Mouse (Mus musculus): ENCODE measurements around the gene Fam217b. TPM values are rescaled to one million over a fixed set of nuclear protein-coding genes. Genes with fewer than 3 reads are reported as not detected.
A peak's percentile ranks its signal among the peaks of the same experiment; 100 is the strongest.

Gene Fam217b
- 3.4 to 6.5 TPM (median 6.2 TPM) in 3 replicates for total RNA-seq (2017)

GRCm38 (mm10) chr2:178414261-178415149 is at the start of gene Fam217b, which contains the start of gene Ppp1r3d:
Gene Fam217b, plus strand, starts transcription at chr2:178414524.
Gene Ppp1r3d, minus strand, starts transcription at chr2:178414472.
- ATAC-seq (replicated peaks; ENCODE audit: insufficient number of reproducible peaks, low FRiP score, low TSS enrichment, poor library complexity, severe bottlenecking): peak; percentile 44; the same call in 1 of the 2 replicates

GRCm38 (mm10) chr2:178407053-178407815 is 7.1 kb upstream of the Fam217b start, which contains the start of gene Sycp2:
Gene Sycp2, minus strand, starts transcription at chr2:178407685.
- ATAC-seq (replicated peaks; ENCODE audit: insufficient number of reproducible peaks, low FRiP score, low TSS enrichment, poor library complexity, severe bottlenecking): peak; percentile 31; the same call in 1 of the 2 replicates

- ATAC-seq (replicated peaks; ENCODE audit: insufficient number of reproducible peaks, low FRiP score, low TSS enrichment, poor library complexity, severe bottlenecking): no peak
Measured at GRCm38 (mm10) chr2:178409024-178409423, 5.3 kb upstream of the Fam217b start.

- ATAC-seq (replicated peaks; ENCODE audit: insufficient number of reproducible peaks, low FRiP score, low TSS enrichment, poor library complexity, severe bottlenecking): no peak
Measured at GRCm38 (mm10) chr2:178410286-178410685, 4.0 kb upstream of the Fam217b start.

GRCm38 (mm10) chr2:178412598-178412997 is 1.7 kb upstream of the Fam217b start:
- no peak for ATAC-seq (replicated peaks; ENCODE audit: insufficient number of reproducible peaks, low FRiP score, low TSS enrichment, poor library complexity, severe bottlenecking)

- no peak for ATAC-seq (replicated peaks; ENCODE audit: insufficient number of reproducible peaks, low FRiP score, low TSS enrichment, poor library complexity, severe bottlenecking)
Measured at GRCm38 (mm10) chr2:178413081-178413480, 1.2 kb upstream of the Fam217b start.

- no peak for ATAC-seq (replicated peaks; ENCODE audit: insufficient number of reproducible peaks, low FRiP score, low TSS enrichment, poor library complexity, severe bottlenecking)
Measured at GRCm38 (mm10) chr2:178413481-178414260, 653 bp upstream of the Fam217b start.

- no peak for ATAC-seq (replicated peaks; ENCODE audit: insufficient number of reproducible peaks, low FRiP score, low TSS enrichment, poor library complexity, severe bottlenecking)
Measured at GRCm38 (mm10) chr2:178415150-178415448, 775 bp downstream of the Fam217b start.

GRCm38 (mm10) chr2:178416427-178416826 is 2.1 kb downstream of the Fam217b start:
- ATAC-seq (replicated peaks; ENCODE audit: insufficient number of reproducible peaks, low FRiP score, low TSS enrichment, poor library complexity, severe bottlenecking): peak; percentile 62

- no peak for ATAC-seq (replicated peaks; ENCODE audit: insufficient number of reproducible peaks, low FRiP score, low TSS enrichment, poor library complexity, severe bottlenecking)
Measured at GRCm38 (mm10) chr2:178416970-178417369, 2.6 kb downstream of the Fam217b start.

- no peak for ATAC-seq (replicated peaks; ENCODE audit: insufficient number of reproducible peaks, low FRiP score, low TSS enrichment, poor library complexity, severe bottlenecking)
Measured at GRCm38 (mm10) chr2:178420576-178420975, 6.3 kb downstream of the Fam217b start.

- ATAC-seq (replicated peaks; ENCODE audit: insufficient number of reproducible peaks, low FRiP score, low TSS enrichment, poor library complexity, severe bottlenecking): no peak
Measured at GRCm38 (mm10) chr2:178421603-178422002, 7.3 kb downstream of the Fam217b start.

- no peak for ATAC-seq (replicated peaks; ENCODE audit: insufficient number of reproducible peaks, low FRiP score, low TSS enrichment, poor library complexity, severe bottlenecking)
Measured at GRCm38 (mm10) chr2:178422186-178422585, 7.9 kb downstream of the Fam217b start.

- ATAC-seq (replicated peaks; ENCODE audit: insufficient number of reproducible peaks, low FRiP score, low TSS enrichment, poor library complexity, severe bottlenecking): no peak
Measured at GRCm38 (mm10) chr2:178423223-178423622, 8.9 kb downstream of the Fam217b start.

GRCm38 (mm10) chr2:178426229-178426628 is 11.9 kb downstream of the Fam217b start:
- no peak for ATAC-seq (replicated peaks; ENCODE audit: insufficient number of reproducible peaks, low FRiP score, low TSS enrichment, poor library complexity, severe bottlenecking)

- 0 out of 2 replicates have a peak, but pooled peaks have one; percentile 23 for ATAC-seq (replicated peaks; ENCODE audit: insufficient number of reproducible peaks, low FRiP score, low TSS enrichment, poor library complexity, severe bottlenecking)
Measured at GRCm38 (mm10) chr2:178427181-178427580, 12.9 kb downstream of the Fam217b start.

GRCm38 (mm10) chr2:178428183-178428582 is 13.9 kb downstream of the Fam217b start:
- no peak for ATAC-seq (replicated peaks; ENCODE audit: insufficient number of reproducible peaks, low FRiP score, low TSS enrichment, poor library complexity, severe bottlenecking)

- ATAC-seq (replicated peaks; ENCODE audit: insufficient number of reproducible peaks, low FRiP score, low TSS enrichment, poor library complexity, severe bottlenecking): no peak
Measured at GRCm38 (mm10) chr2:178428676-178429075, 14.4 kb downstream of the Fam217b start.

GRCm38 (mm10) chr2:178429426-178429825 is 15.1 kb downstream of the Fam217b start:
- ATAC-seq (replicated peaks; ENCODE audit: insufficient number of reproducible peaks, low FRiP score, low TSS enrichment, poor library complexity, severe bottlenecking): no peak

Data from monocyte, adult 5-6 weeks (primary cell).